Mouse (Mus musculus) stomach, postnatal 0 days (tissue): ENCODE measurements at regions not wholly inside any gene's neighbourhood (a gene's known extent, or its start where the extent isn't known, plus 50 kb on each side); places are given as distances from the start of the nearest gene placed in this dataset.

Experiments used
- CTCF ChIP-seq: IDR thresholded peaks from 2 replicates; pipeline ENCODE4 v1.5.1; 2016; ENCODE audit warnings: antibody characterized with exemption, low read depth, mild to moderate bottlenecking, moderate library complexity
- EP300 ChIP-seq: optimal IDR thresholded peaks from 2 replicates; pipeline ENCODE3; 2016; ENCODE audit warnings: antibody characterized with exemption

DNA sequence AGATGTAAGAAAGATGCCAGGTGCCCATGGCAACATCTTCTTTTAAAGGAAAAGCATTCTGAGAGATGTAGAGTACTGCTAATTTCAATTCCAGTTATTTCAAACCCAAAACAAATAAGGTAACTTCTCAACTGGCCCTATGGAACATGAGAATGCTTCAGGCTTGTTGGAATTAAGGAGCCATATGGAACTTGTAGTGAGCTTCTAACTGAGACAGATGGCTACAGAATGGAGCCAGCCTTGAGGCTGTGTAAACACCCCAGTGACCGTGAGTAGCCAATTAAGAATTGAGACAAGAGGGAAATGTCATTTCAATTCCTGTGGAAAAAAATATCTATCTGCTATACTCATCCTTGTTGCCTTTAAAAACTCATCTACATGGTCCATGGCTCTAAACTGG is 769.0 kb upstream of the Marcks start:
- no peak for TF ChIP-seq CTCF
- TF ChIP-seq EP300: no peak
